Mouse (Mus musculus): Measurements from ENCODE around the gene Glod4.
"Not testable (repeated sequence)": the region's sequence is repeated elsewhere in the genome, so short reads cannot be mapped to it uniquely, and the experiment has no call there.

Gene Glod4

GRCm38 (mm10) chr11:76257386-76257785 is 13.9 kb upstream of the Glod4 start:
- no peak for DNase-seq

GRCm38 (mm10) chr11:76256129-76256528 is 12.6 kb upstream of the Glod4 start:
- no peak for DNase-seq

- DNase-seq, result peak; percentile 49
These were observed 12.0 kb upstream of the Glod4 start for GRCm38 (mm10) chr11:76255431-76256001.

GRCm38 (mm10) chr11:76253918-76254264 is 10.4 kb upstream of the Glod4 start:
- no peak for DNase-seq

GRCm38 (mm10) chr11:76253145-76253917 is 9.8 kb upstream of the Glod4 start:
- peak; percentile 85 for DNase-seq

- no peak for DNase-seq
These were observed 8.5 kb upstream of the Glod4 start for GRCm38 (mm10) chr11:76252036-76252435.

GRCm38 (mm10) chr11:76247239-76247638 is 3.7 kb upstream of the Glod4 start:
- peak; percentile 27 for DNase-seq

GRCm38 (mm10) chr11:76246439-76246838 is 2.9 kb upstream of the Glod4 start:
- no peak for DNase-seq

GRCm38 (mm10) chr11:76243811-76244546 is 454 bp upstream of the Glod4 start:
- no peak for DNase-seq

- no peak for DNase-seq
These were observed 3.8 kb downstream of the Glod4 start for GRCm38 (mm10) chr11:76239750-76240149.

- no peak for DNase-seq
These were observed 7.4 kb downstream of the Glod4 start for GRCm38 (mm10) chr11:76236136-76236535.

- DNase-seq, result no peak
These were observed 18.5 kb downstream of the Glod4 start for GRCm38 (mm10) chr11:76225051-76225450.

GRCm38 (mm10) chr11:76224631-76225030 is 18.9 kb downstream of the Glod4 start:
- DNase-seq, result no peak

- DNase-seq, result peak; percentile 98
These were observed 26.1 kb downstream of the Glod4 start, which contains the start of the genes Dbil5 and Gemin4 for GRCm38 (mm10) chr11:76217390-76217800. Gene Dbil5, plus strand, starts transcription at chr11:76217608. Gene Gemin4, minus strand, starts transcription at chr11:76217664.

- peak; percentile 47 for DNase-seq
These were observed 26.7 kb downstream of the Glod4 start for GRCm38 (mm10) chr11:76216681-76217389.

- no peak for DNase-seq
These were observed 27.4 kb downstream of the Glod4 start for GRCm38 (mm10) chr11:76216049-76216540.

- no peak for DNase-seq
These were observed 28.5 kb downstream of the Glod4 start for GRCm38 (mm10) chr11:76215011-76215410.

GRCm38 (mm10) chr11:76213841-76214240 is 29.7 kb downstream of the Glod4 start:
- DNase-seq, result no peak

GRCm38 (mm10) chr11:76211595-76211994 is 31.9 kb downstream of the Glod4 start:
- not testable (repeated sequence) for DNase-seq

GRCm38 (mm10) chr11:76210228-76210985 is 33.1 kb downstream of the Glod4 start:
- DNase-seq, result no peak

GRCm38 (mm10) chr11:76206793-76207192 is 36.7 kb downstream of the Glod4 start:
- no peak for DNase-seq
